Comparison of ENCODE assay signal across 20 mouse cellular contexts in the genomic region with DNA sequence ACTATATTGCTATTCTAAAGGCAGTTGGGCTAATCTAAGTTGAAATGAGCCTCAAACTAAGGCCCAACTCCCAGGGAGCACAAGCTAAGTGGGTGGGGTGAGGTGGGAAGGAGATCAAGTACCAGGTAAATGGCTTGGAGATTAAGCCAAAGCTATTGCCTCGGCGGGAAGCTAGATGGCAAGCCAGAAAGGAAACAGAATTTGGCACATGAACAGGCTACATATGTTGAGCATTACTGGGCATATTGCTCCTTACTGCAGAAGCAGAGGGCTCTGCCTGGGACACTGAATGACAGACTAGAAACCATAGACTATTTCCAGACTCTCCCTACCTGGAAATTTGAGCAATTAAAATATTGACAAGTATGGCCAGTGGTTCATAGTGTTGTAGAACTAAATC.
DNase-seq lines count a peak whose midpoint lies in the region; ATAC-seq and TF ChIP-seq lines count a peak whose summit lies in the region.
"Had no signal": no experiment of that assay in that cellular context is flagged by ENCODE, and none has a peak within 500 bp of the region (broad histone marks: within the 10 kb centered on the region; RNA-seq: fewer than 3 reads in every experiment).

No protein-coding gene starts in this region.

- H3K9me3 ChIP-seq in forebrain, embryonic 14.5 days (replicated peaks; ENCODE audit: control insufficient read depth, low read length) = no peaks in the 10 kb centered on the region
- no peaks in the 10 kb centered on the region for H3K9me3 ChIP-seq in forebrain, embryonic 13.5 days (replicated peaks)
- H3K9me3 ChIP-seq in midbrain, postnatal 0 days (ENCODE audit: low read length) = no peaks in the 10 kb centered on the region
- no peaks in the 10 kb centered on the region for H3K9me3 ChIP-seq in midbrain, embryonic 11.5 days (ENCODE audit: control insufficient read depth, low read length)
- H3K9me3 ChIP-seq: forebrain, embryonic 10.5 days; heart, embryonic 15.5 days; midbrain, embryonic 12.5 days had no signal

- peak; percentile 63 for DNase-seq in forebrain, embryonic 14.5 days (ENCODE audit: low spot score)
- peak; percentile 64 for DNase-seq in midbrain, postnatal 0 days (ENCODE audit: low spot score)
- no peak for DNase-seq in midbrain, embryonic 11.5 days (ENCODE audit: low spot score, missing footprints)
- DNase-seq in cerebellum, adult 9-11 months = peak; percentile 86
- DNase-seq in lung, postnatal 36 days = no peak
- DNase-seq in kidney, postnatal 36 days = no peak
- no peak for DNase-seq in layer of hippocampus, adult 2 months (ENCODE audit: low spot score in 2 of 2)
- DNase-seq: adrenal gland, postnatal 10 days; gastrocnemius, adult 2 months; heart, postnatal 36 days; kidney, adult 2 months; kidney, postnatal 14 days; lung, adult 18-20 months; lung, postnatal 10 days had no signal

- no peak overlapping the region for H3K4me2 ChIP-seq in forebrain, embryonic 14.5 days (ENCODE audit: low read length)
- no peak overlapping the region for H3K4me2 ChIP-seq in forebrain, embryonic 13.5 days
- H3K4me2 ChIP-seq in midbrain, postnatal 0 days (ENCODE audit: low read depth, low read length, poor library complexity, severe bottlenecking) = no peak overlapping the region
- H3K4me2 ChIP-seq in midbrain, embryonic 11.5 days = no peak overlapping the region
- H3K4me2 ChIP-seq: heart, embryonic 15.5 days; hindbrain, embryonic 14.5 days; liver, embryonic 11.5 days; midbrain, embryonic 12.5 days had no signal

- H3K27ac ChIP-seq in forebrain, embryonic 14.5 days (ENCODE audit: low read depth, low read length) = no peak overlapping the region
- H3K27ac ChIP-seq in forebrain, embryonic 13.5 days = no peak overlapping the region
- no peak overlapping the region for H3K27ac ChIP-seq in midbrain, postnatal 0 days (ENCODE audit: low read depth, low read length)
- H3K27ac ChIP-seq in midbrain, embryonic 11.5 days (ENCODE audit: low read depth, low read length) = no peak overlapping the region
- H3K27ac ChIP-seq in layer of hippocampus, adult 2 months = no peak overlapping the region
- H3K27ac ChIP-seq: forebrain, embryonic 10.5 days; gastrocnemius, adult 2 months; heart, embryonic 15.5 days; hindbrain, embryonic 14.5 days; midbrain, embryonic 12.5 days had no signal

- H3K9ac ChIP-seq in forebrain, embryonic 14.5 days (ENCODE audit: low read length) = no peak overlapping the region
- no peak overlapping the region for H3K9ac ChIP-seq in forebrain, embryonic 13.5 days
- no peak overlapping the region for H3K9ac ChIP-seq in midbrain, postnatal 0 days (replicated peaks; ENCODE audit: low read length, poor library complexity, severe bottlenecking)
- H3K9ac ChIP-seq in midbrain, embryonic 11.5 days (ENCODE audit: low read length) = no peak overlapping the region
- H3K9ac ChIP-seq: heart, embryonic 15.5 days; hindbrain, embryonic 14.5 days; midbrain, embryonic 12.5 days had no signal

- H3K4me3 ChIP-seq in forebrain, embryonic 14.5 days (ENCODE audit: low read depth, low read length) = no peak overlapping the region
- H3K4me3 ChIP-seq in forebrain, embryonic 13.5 days = no peak overlapping the region
- no peak overlapping the region for H3K4me3 ChIP-seq in midbrain, postnatal 0 days (ENCODE audit: low read depth, low read length)
- no peak overlapping the region for H3K4me3 ChIP-seq in midbrain, embryonic 11.5 days (ENCODE audit: low read depth, low read length)
- H3K4me3 ChIP-seq in layer of hippocampus, adult 2 months = no peak overlapping the region
- H3K4me3 ChIP-seq: forebrain, embryonic 10.5 days; gastrocnemius, adult 2 months; heart, embryonic 15.5 days; midbrain, embryonic 12.5 days had no signal

- no peaks in the 10 kb centered on the region for H3K27me3 ChIP-seq in forebrain, embryonic 14.5 days (replicated peaks; ENCODE audit: control insufficient read depth, insufficient read depth, low read length)
- no peaks in the 10 kb centered on the region for H3K27me3 ChIP-seq in forebrain, embryonic 13.5 days
- no peaks in the 10 kb centered on the region for H3K27me3 ChIP-seq in midbrain, postnatal 0 days (ENCODE audit: insufficient read depth, low read length)
- H3K27me3 ChIP-seq in midbrain, embryonic 11.5 days (ENCODE audit: control insufficient read depth, insufficient read depth, low read length) = no peaks in the 10 kb centered on the region
- H3K27me3 ChIP-seq: heart, embryonic 15.5 days; midbrain, embryonic 12.5 days had no signal

- no peak for TF ChIP-seq CTCF in midbrain, postnatal 0 days (IDR thresholded peaks at IDR 0.05)
- TF ChIP-seq CTCF in layer of hippocampus, adult 2 months (conservative IDR thresholded peaks at IDR 0.05) = no peak

- 63% methylated on average over 2 of the region's 2 CpGs for WGBS in forebrain, embryonic 14.5 days
- 75% methylated on average over 2 of the region's 2 CpGs for WGBS in forebrain, embryonic 13.5 days
- WGBS in midbrain, postnatal 0 days = 78% methylated on average over 2 of the region's 2 CpGs
- WGBS in midbrain, embryonic 11.5 days = 81% methylated on average over 2 of the region's 2 CpGs

- ATAC-seq in forebrain, embryonic 14.5 days = peak; percentile 63; the same call in 1 of the 2 replicates
- no peak for ATAC-seq in forebrain, embryonic 13.5 days
- ATAC-seq in midbrain, postnatal 0 days (ENCODE audit: low FRiP score) = no peak
- no peak for ATAC-seq in midbrain, embryonic 11.5 days (ENCODE audit: low FRiP score)

- H3K4me1 ChIP-seq in forebrain, embryonic 14.5 days (ENCODE audit: control insufficient read depth, insufficient read depth, low read length) = no peaks in the 10 kb centered on the region
- no peaks in the 10 kb centered on the region for H3K4me1 ChIP-seq in forebrain, embryonic 13.5 days
- H3K4me1 ChIP-seq in midbrain, postnatal 0 days (ENCODE audit: insufficient read depth, low read length) = no peaks in the 10 kb centered on the region
- no peaks in the 10 kb centered on the region for H3K4me1 ChIP-seq in midbrain, embryonic 11.5 days (ENCODE audit: control insufficient read depth, insufficient read depth, low read length)
- H3K4me1 ChIP-seq: forebrain, embryonic 10.5 days; heart, embryonic 15.5 days; midbrain, embryonic 12.5 days had no signal

- no peaks in the 10 kb centered on the region for H3K36me3 ChIP-seq in forebrain, embryonic 14.5 days (ENCODE audit: control insufficient read depth, insufficient read depth, low read length)
- no peaks in the 10 kb centered on the region for H3K36me3 ChIP-seq in forebrain, embryonic 13.5 days (ENCODE audit: poor library complexity, severe bottlenecking)
- no peaks in the 10 kb centered on the region for H3K36me3 ChIP-seq in midbrain, postnatal 0 days (ENCODE audit: insufficient read depth, low read length)
- no peaks in the 10 kb centered on the region for H3K36me3 ChIP-seq in midbrain, embryonic 11.5 days (ENCODE audit: control insufficient read depth, insufficient read depth, low read length)
- H3K36me3 ChIP-seq: forebrain, embryonic 10.5 days; heart, embryonic 15.5 days; midbrain, embryonic 12.5 days had no signal

Comparison
In these comparisons a context has a peak if more than half of its experiments do, and no peak if none do; other contexts are left out.
1. DNase-seq: peak in forebrain, embryonic 14.5 days (single experiment), midbrain, postnatal 0 days (single experiment) and cerebellum, adult 9-11 months (single experiment); none in midbrain, embryonic 11.5 days (single experiment), lung, postnatal 36 days (single experiment), kidney, postnatal 36 days (0 of 2) and layer of hippocampus, adult 2 months (0 of 2).